Mouse (Mus musculus) activated CD4-positive, CD25-positive, alpha-beta regulatory T cell, adult 4 months (primary cell): ENCODE results near the gene Rnls. TPM values are rescaled to one million over a fixed set of nuclear protein-coding genes. Genes with fewer than 3 reads are reported as not detected.
"Not testable (repeated sequence)": the region's sequence is repeated elsewhere in the genome, so short reads cannot be mapped to it uniquely, and the experiment has no call there.

ENCODE experiments used
- ATAC-seq: one replicate; pipeline ENCODE4 v1.8.0; 2017
- polyA plus RNA-seq, 2 experiments: library from polyadenylated mRNA; unstranded; fragments of 100-300 nt; shearing (Covaris generic); gene quantifications; one replicate each; pipeline ENCODE4 v1.2.1; 2017

The Rnls gene
- 1 to 10 TPM; 3.5 to 5.8 TPM for polyA plus RNA-seq

GRCm38 (mm10) chr19:33391651-33392382, at the start of gene Rnls:
Gene Rnls, minus strand, starts transcription at chr19:33392295.
- ATAC-seq, result peak; percentile 88

GRCm38 (mm10) chr19:33429457-33429856, 37.4 kb upstream of the Rnls start:
- ATAC-seq, result peak; percentile 97

GRCm38 (mm10) chr19:33419368-33419767, 27.3 kb upstream of the Rnls start:
- not testable (repeated sequence) for ATAC-seq

- no peak for ATAC-seq
Observed at GRCm38 (mm10) chr19:33380825-33381224, 11.3 kb downstream of the Rnls start.

DNA sequence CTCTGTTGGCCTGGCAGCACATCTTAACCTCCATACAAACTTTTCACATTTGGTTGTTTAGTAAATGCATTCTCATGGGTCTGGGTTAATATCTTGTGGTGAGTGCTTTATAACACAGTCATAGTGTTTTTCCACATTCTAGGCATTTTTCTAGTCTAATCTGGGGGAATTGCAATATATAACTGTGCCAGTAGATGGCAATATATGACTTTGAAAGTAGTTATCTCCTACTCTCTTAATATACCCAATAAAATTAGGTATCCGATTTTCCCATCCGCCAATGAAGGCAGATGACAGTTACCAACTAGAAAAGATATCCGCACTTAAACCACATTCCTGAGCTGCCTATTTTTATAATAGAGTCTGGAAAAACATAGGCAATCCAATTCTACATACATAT, 11.7 kb downstream of the Rnls start:
- ATAC-seq, result peak; percentile 68

DNA sequence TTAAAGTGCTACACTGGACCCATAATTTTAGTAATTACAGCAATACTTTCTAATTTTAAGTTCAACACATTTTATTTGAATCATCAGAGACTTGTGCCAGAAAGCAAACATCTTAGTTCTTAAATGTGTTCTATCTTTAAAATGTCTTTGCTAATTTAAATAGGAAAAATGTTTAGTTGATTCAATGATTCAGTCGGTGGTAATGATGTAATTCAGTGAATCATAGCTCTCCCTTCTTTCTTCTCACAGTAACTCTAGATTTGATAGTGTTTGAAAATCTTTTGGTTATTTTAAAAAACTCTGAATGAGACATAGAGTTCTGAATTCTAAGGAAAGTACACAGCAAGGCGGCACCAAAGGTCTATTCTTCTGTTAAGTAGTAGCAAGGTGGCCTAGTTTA, 23.3 kb downstream of the Rnls start:
- ATAC-seq, result no peak

GRCm38 (mm10) chr19:33366661-33367060, 25.4 kb downstream of the Rnls start:
- ATAC-seq, result peak; percentile 85

GRCm38 (mm10) chr19:33357019-33357418, 35.1 kb downstream of the Rnls start:
- no peak for ATAC-seq

DNA sequence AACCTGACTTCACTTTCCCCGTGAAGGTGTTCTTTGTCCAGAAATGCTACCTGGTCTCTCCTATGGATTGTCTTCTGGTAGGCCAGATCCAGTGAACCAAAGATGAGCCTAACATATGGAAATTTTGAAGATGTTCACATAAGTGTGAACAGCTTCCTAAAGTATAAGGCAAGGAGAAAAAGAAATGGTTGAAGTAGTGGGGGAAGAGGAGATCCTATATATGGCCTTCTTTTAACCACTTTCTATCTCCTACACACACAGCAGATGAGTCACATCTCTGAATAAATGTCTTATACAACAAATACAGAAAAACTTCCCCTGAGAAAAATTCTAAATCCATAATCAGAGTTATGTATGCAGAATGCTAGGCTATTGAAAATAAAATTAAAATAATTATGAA, 52.0 kb downstream of the Rnls start:
- no peak for ATAC-seq

DNA sequence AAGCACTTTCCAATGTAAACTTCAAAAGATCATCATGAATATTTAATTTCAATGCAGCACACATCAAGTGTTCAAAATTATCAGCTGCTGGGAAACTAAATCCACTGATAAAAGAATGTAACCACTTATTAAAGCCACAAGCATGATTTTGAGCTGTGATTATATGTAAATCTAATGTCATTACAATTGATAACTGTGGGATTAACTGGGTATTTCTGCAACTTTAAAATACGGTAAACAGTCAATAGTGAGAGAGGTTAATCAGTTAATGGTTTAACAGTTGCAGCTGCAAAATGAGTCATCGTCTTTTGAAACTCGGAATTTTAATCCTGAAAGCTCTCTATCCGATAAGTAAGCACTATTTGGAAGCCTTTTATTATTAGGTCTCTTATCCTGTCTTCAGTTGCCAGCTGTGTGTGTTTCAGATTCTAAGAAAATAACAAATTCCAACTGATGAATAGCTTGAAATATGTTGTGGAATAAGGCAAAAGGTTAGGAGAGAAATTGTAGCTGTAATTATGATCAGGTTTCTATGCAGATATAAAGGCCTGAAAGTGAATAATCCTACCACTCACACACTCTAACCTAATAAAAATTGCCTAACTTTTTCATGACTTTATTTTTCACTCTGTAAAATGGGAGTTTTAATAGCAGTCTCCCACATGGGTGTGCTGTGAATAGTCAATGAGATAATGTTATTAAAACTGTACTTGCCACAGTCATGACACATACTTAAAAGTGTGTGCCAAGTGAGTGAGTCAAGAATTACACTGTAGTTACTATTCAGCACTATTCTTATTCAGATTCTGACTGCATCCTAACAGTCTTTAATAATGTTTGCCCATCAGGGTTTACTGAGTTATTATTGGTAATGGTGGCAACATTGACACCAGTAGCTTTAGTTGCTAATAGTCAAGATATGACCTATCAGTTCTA, 65.1 kb downstream of the Rnls start:
- ATAC-seq, result no peak

GRCm38 (mm10) chr19:33318785-33319184, 73.3 kb downstream of the Rnls start:
- no peak for ATAC-seq

- ATAC-seq, result no peak
Observed at GRCm38 (mm10) chr19:33317130-33317529, 75.0 kb downstream of the Rnls start.

DNA sequence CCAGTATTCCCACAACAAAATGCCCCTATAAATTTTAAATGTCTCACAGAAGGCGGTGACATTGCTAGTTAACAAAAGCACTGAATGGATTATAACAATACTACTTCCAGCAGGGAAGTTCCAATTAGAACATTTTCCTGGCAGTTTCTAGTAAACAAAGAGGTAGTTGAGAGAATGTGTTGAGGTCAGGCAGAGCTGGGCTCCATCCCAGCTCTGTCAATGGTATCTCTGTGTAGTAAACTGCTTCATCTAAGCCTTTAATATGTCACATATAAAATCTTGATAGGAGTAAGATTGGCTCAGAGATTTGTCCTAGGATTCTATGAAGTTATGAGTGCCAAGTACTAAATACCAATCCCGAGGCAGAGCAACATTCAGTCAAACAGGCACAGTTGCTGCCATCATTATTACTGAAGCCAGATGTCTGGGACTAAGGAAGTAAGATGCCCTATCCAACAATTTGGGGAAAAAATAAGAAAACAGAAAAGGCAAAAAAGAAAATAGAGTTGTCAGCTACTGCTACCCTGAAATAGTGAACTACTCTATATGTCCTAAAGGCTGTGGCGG, 92.3 kb downstream of the Rnls start:
- no peak for ATAC-seq

- no peak for ATAC-seq
Observed at GRCm38 (mm10) chr19:33296338-33296737, 95.8 kb downstream of the Rnls start.

- no peak for ATAC-seq
Observed at GRCm38 (mm10) chr19:33282985-33283384, 109.1 kb downstream of the Rnls start.

- ATAC-seq, result no peak
Observed at GRCm38 (mm10) chr19:33276421-33276820, 115.7 kb downstream of the Rnls start.

GRCm38 (mm10) chr19:33273676-33274075, 118.4 kb downstream of the Rnls start:
- no peak for ATAC-seq

DNA sequence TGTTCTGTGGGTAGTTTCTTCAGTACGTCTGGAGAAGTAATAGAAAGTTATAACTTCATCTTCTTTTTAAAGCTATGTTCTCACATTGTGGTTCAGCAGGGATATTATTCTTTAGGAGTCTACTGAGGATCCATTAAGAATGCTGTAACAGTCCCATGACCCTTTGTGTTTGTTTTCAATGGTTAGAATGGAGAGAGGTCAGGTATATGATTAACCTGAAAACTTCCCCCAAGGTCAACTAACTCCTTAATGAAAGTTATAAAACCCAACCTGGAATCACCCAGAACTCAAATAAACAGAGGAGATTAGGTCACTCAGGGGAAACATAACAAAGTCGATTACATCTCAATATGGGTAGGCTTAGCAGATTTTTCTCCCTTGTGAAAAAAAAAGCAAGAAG, 120.5 kb downstream of the Rnls start:
- ATAC-seq, result no peak

- ATAC-seq, result no peak
Observed at GRCm38 (mm10) chr19:33270231-33270630, 121.9 kb downstream of the Rnls start.

- no peak for ATAC-seq
Observed at GRCm38 (mm10) chr19:33268044-33268443, 124.1 kb downstream of the Rnls start.

DNA sequence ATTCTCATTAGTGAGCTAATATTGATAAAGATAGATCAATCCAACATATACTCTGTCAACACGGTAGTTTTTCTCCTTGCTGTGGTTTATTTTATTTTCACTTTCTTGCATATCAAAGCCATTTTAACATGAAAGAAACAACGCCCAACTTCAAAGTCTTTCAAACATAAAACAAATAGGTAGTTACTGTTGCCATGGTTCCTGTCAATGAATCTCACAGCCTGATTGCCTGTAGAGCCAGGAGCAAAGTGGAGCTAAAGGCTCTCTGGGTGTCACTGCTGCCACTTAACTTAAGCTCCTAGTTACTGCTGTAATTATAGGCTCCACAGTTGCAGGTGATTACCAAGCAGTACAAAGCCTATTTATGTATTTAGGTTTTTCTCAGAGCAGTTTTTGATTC, 126.8 kb downstream of the Rnls start:
- ATAC-seq, result peak; percentile 86

DNA sequence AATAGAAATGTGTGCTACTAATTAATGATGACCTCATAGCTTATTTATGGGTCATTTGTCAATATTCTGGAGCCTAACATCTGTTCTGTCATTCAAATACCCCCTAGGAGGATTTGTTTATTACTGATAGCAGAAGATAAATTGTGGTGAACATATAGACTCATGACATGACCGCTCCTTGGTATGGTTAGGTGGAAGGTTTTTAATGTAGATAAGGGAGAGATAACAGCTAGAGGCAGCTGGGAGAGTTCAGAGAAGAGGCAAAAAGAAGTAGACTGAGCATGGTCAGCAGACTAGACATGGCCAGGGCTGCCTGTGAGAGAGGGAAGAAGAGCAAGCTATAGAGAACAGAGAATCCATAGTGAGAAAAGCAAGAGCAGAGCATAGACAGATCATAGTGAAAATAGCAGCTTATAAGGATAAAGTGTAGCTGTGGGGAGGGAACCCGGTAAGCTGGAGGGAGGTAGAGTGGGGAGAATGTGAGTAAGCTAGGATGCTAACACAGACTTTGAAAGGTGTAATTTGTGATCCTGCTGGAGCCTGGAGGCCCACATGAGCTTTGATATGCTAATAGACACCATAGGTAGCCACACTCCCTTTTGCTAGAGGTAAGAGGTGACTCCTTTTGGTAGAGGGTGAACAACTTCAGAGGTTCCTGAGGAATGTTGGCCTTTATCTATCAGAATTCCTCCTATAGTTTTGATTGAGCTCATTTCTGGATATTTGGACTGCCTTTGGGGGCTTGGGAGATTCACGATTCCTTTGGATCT, 127.7 kb downstream of the Rnls start:
- no peak for ATAC-seq

DNA sequence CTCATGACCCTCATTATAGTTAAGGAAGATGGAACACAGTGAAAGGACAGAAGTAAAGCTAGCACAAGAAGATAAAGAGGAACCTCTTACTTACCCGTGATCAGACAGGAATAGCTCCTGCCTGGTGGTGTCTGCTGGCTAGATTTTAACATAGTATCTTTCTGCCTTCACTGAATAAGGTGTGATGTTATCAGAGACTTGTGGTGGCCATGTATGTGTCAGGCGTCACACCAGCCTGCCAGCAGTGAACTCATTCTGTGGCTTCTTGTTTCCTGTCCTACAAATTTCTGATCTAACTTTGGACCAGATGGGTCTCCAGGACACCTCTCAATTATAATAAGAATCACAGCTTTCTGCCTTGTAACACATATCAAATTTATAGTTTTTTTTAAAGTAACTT, 129.7 kb downstream of the Rnls start:
- peak; percentile 37 for ATAC-seq
